Mouse (Mus musculus) lung, embryonic 15.5 days (tissue): ENCODE data around the gene Dlg5. TPM values are rescaled to one million over a fixed set of nuclear protein-coding genes. Genes with fewer than 3 reads are reported as not detected.

Experiments
- ATAC-seq: fragments of 200-750 bp; cut with Nextera tagmentation; 2 replicates; pipeline ENCODE4 v1.8.0; 2017; ENCODE audit warnings: moderate number of reproducible peaks, borderline replicate concordance; ENCODE audit not compliant: low FRiP score, low TSS enrichment; ENCODE audit errors: extremely low read depth
- H3K27ac ChIP-seq: fragments of 300-500 bp; sonication (generic); 2 replicates; pipeline ENCODE4 v1.5.1; 2015; ENCODE audit warnings: moderate library complexity, mild to moderate bottlenecking, inconsistent platforms
- H3K27me3 ChIP-seq: fragments of 300-500 bp; sonication (generic); 2 replicates; pipeline ENCODE4 v1.6.1; 2015; ENCODE audit warnings: inconsistent platforms
- H3K36me3 ChIP-seq: fragments of 300-500 bp; sonication (generic); 2 replicates; pipeline ENCODE4 v1.6.1; 2015; ENCODE audit warnings: inconsistent platforms
- H3K4me1 ChIP-seq: fragments of 300-500 bp; sonication (generic); 2 replicates; pipeline ENCODE4 v1.6.1; 2015; ENCODE audit warnings: inconsistent platforms
- H3K4me2 ChIP-seq: fragments of 300-500 bp; sonication (generic); 2 replicates; pipeline ENCODE4 v1.6.1; 2015; ENCODE audit warnings: inconsistent platforms, mild to moderate bottlenecking, moderate library complexity
- H3K4me3 ChIP-seq: fragments of 300-500 bp; sonication (generic); 2 replicates; pipeline ENCODE4 v1.5.1; 2015; ENCODE audit warnings: mild to moderate bottlenecking, inconsistent platforms
- H3K9ac ChIP-seq: fragments of 300-500 bp; sonication (generic); 2 replicates; pipeline ENCODE4 v1.6.1; 2015; ENCODE audit warnings: inconsistent platforms
- H3K9me3 ChIP-seq: fragments of 300-500 bp; sonication (generic); 2 replicates; pipeline ENCODE4 v1.6.1; 2016; ENCODE audit warnings: inconsistent platforms
- WGBS: fragments of 180-500 bp; shearing (Covaris S2); methylation state at CpG from one replicate; pipeline ENCODE4 v1.1.7; 2015; 5-methylcytosine and 5-hydroxymethylcytosine counted together
- polyA plus RNA-seq: library from polyadenylated mRNA; unstranded; fragments of >200 nt; fragmentation: Nextera tagmentation; extraction: Ambion mirVana; gene quantifications from 2 replicates; pipeline ENCODE4 v1.2.1, GENCODE M21; 2015

Gene Dlg5
- polyA plus RNA-seq, 1 experiment from 2014 or later: 12.8 TPM

DNA sequence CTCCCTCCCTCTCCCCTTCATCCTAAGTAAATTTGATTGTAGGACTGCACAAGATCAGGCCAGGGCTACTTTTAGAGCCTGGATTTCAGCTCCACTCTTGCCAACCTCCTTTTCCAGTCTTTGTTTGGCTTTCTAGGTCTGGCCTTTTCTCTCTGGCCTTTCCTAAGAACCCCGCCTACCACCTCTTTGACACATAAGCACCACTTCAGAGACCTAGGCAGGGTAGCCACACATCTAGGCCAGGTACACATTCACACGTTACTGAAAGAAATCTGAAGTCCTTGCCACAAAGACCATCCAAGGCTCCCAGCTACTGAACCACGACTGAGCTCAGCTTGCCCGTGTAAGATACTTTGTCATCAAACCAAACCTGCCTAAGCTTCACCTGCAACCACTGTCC lies 14.7 kb upstream of the Dlg5 start:
- Histone ChIP-seq H3K4me1 (peaks cover 18% of the 10 kb centered on the region), H3K36me3 (no peaks in the 10 kb centered on the region), H3K27me3 (no peaks in the 10 kb centered on the region), H3K4me3 (no peak overlapping the region), H3K9me3 (no peaks in the 10 kb centered on the region), H3K4me2 (no peak overlapping the region), H3K9ac (no peak overlapping the region), H3K27ac (no peak overlapping the region)
- WGBS: 43% methylated on average over 4 of the region's 4 CpGs
- peak; percentile 47; the same call in 1 of the 2 replicates for ATAC-seq

DNA sequence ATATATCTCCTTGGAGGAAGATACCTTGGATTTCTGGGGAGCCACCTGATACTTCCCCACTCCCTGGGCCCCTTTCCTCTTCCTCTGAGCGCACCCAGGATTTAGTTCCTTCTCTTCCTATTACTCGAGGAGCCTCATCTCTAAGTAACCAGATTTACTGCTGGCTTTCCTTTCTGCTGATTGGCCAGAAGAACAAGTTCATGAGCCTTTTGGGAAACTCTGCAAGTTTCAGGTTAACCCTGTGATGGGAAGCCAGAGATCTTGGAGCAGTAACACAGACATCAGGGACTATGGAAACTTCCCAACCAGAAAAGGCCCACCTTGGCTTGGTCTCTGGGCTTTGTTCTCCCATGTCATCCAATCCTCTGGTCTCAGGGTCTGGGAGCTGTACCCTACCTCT lies 10.2 kb upstream of the Dlg5 start:
- Histone ChIP-seq H3K4me2 (no peak overlapping the region), H3K4me1 (peaks cover 18% of the 10 kb centered on the region), H3K9ac (no peak overlapping the region), H3K9me3 (no peaks in the 10 kb centered on the region), H3K36me3 (no peaks in the 10 kb centered on the region), H3K4me3 (no peak overlapping the region), H3K27me3 (no peaks in the 10 kb centered on the region), H3K27ac (no peak overlapping the region)
- ATAC-seq: no peak
- WGBS: 56% methylated on average over 2 of the region's 2 CpGs

DNA sequence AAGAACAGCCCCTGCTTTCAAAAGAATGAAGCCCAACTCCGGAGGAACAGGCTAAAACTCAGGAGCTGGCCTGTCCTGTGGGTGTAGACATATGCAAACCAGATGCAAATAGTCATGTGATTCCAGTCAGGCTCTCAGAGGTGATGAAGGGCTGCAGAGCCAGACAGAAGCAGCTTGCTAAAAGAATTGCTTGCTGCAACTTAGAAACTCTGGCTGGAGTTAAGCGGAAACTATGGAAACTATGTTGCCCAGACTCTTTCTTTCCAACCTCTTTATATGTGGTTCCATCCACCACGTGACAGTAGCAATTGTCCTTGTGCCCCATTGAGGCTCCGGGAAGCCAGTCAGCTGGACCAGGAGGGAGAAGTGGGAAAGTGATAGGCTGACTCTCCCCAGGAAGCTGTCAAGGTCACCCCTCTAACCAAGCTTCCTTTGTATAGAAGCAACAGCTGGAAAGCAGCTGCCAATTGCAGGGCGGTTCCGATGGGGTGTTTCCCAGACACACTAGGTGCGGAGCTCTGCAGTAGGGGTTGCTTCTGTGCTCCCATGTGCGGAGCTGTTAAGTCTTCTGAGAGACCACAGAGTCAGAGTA lies 8.0 kb upstream of the Dlg5 start:
- H3K4me2 ChIP-seq: peak overlapping the region; percentile 27
- no peaks in the 10 kb centered on the region for H3K36me3 ChIP-seq
- peak overlapping the region; percentile 49 for H3K27ac ChIP-seq
- H3K9ac ChIP-seq: no peak overlapping the region
- H3K4me1 ChIP-seq: peaks cover 18% of the 10 kb centered on the region
- 1% methylated on average over 8 of the region's 8 CpGs for WGBS
- no peak overlapping the region for H3K4me3 ChIP-seq
- H3K27me3 ChIP-seq: no peaks in the 10 kb centered on the region
- peak; percentile 91; the same call in 1 of the 2 replicates for ATAC-seq
- H3K9me3 ChIP-seq: no peaks in the 10 kb centered on the region

DNA sequence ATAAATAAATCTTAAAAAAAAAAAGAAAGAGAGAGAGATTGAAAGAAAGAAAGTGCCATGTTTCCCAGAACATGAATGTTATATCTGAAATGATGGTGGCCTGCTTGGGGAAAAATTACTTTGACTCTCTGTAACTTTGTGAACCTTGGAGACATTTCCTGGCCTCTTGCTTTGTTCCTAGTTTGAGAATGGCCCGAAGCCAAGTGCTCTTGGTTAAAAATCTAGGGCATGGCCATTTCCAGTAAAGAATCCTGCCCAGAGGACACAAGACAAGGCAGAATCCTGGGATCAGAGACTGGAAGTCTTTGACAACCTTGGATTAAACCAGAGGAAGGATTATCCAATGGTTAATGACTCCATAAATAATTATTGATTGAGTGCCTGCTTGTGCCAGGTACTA lies 5.6 kb upstream of the Dlg5 start:
- Histone ChIP-seq H3K4me3 (no peak overlapping the region), H3K27ac (no peak overlapping the region), H3K4me2 (no peak overlapping the region), H3K9ac (no peak overlapping the region), H3K9me3 (no peaks in the 10 kb centered on the region), H3K27me3 (no peaks in the 10 kb centered on the region), H3K36me3 (no peaks in the 10 kb centered on the region), H3K4me1 (peaks cover 18% of the 10 kb centered on the region)
- WGBS: 77% methylated on average over 1 of the region's 1 CpGs
- ATAC-seq: no peak

DNA sequence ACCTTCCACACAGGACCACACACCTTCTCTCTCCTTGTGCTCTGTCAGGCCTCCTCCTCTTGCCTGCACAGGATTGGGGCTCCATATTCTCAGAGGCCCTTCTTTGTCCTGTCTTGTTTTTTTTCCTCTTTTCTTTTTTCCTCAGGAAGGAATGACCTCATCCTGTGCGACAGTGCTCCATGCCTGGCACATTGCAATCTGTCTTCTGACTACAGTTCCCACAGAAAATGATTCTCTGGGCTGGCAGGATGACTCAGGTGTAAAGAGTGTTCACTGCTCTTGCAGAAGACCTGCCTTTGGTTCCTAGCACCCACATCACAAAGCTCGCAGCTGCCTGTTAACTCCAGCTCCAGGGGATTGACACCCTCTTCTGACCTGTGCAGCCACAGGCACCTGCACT lies 4.2 kb upstream of the Dlg5 start:
- Histone ChIP-seq H3K4me2 (no peak overlapping the region), H3K27ac (no peak overlapping the region), H3K4me3 (no peak overlapping the region), H3K4me1 (peaks cover 23% of the 10 kb centered on the region), H3K9ac (no peak overlapping the region), H3K36me3 (no peaks in the 10 kb centered on the region), H3K27me3 (no peaks in the 10 kb centered on the region), H3K9me3 (no peaks in the 10 kb centered on the region)
- no peak for ATAC-seq
- 44% methylated on average over 2 of the region's 2 CpGs for WGBS

DNA sequence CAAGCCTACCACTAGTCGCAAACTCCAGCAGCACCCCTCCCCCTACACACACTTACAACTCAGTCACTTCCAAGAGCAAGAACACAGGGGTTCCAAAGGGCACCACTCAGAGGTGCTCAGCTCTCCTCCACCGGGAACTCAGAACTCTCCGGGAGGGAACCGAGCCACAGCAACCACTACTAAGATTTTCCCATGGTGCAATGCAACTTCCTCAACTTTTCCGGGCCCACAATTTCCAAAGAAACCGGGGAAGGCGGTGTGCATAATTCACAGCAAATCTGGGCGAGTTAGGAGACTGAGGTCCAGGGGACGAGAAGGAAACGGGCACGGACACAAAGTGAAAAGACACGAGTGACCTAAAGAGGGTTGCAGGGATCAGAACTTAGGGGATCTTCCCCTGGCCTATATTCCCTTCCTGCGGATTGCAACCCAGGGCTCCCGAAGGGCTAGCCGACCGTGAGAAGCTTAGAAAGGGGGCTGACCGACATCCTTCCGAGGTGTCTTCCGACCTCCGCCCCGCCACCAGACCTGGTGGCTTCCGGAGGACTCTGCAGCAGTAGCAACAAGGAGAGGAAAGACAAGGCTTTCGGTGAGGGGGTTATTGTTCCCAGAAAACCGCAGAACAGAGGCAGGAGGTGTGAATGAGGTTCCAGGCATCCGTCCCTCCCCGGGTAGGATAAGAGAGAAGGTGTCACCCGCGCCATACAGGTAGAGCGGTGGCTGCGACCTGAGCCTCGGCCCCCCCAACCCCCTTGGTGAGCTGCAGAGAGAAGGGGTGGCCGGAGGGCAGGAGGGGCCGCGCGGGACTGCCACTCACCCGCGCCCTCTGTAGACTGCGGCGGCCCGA lies 1.2 kb downstream of the Dlg5 start:
- Histone ChIP-seq H3K9me3 (no peaks in the 10 kb centered on the region), H3K36me3 (no peaks in the 10 kb centered on the region), H3K4me2 (peak overlapping the region; percentile 96), H3K27ac (peak overlapping the region; percentile 97), H3K4me1 (peaks cover 16% of the 10 kb centered on the region), H3K27me3 (no peaks in the 10 kb centered on the region), H3K9ac (peak overlapping the region; percentile 85), H3K4me3 (peak overlapping the region; percentile 70)
- WGBS: under 1% methylated on average over 38 of the region's 40 CpGs
- no peak; the same call in none of the 2 replicates for ATAC-seq

DNA sequence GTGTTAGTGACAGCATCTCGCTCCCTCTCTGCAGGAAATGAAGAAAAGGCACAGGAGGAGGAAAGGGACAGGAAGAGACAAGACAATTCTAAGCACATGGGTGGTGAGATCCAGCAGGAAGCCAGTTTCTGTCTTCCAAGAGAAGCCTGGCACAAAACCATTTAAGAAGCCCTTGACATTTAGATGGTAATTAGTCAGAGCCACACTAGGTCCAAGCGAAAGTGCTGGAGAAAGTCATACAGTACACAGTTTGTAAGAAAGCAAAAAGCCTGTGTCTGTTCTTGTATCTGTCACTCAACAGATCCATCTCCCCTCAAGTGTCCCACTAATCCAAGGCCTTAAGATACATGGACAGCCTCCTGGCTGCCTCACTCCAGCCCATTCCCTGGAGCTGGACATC lies 3.7 kb downstream of the Dlg5 start:
- no peak overlapping the region for H3K4me2 ChIP-seq
- H3K27ac ChIP-seq: no peak overlapping the region
- no peak overlapping the region for H3K9ac ChIP-seq
- no peaks in the 10 kb centered on the region for H3K27me3 ChIP-seq
- H3K36me3 ChIP-seq: no peaks in the 10 kb centered on the region
- H3K9me3 ChIP-seq: no peaks in the 10 kb centered on the region
- ATAC-seq: no peak
- H3K4me3 ChIP-seq: no peak overlapping the region
- 94% methylated on average over 2 of the region's 2 CpGs for WGBS
- peaks cover 22% of the 10 kb centered on the region for H3K4me1 ChIP-seq

DNA sequence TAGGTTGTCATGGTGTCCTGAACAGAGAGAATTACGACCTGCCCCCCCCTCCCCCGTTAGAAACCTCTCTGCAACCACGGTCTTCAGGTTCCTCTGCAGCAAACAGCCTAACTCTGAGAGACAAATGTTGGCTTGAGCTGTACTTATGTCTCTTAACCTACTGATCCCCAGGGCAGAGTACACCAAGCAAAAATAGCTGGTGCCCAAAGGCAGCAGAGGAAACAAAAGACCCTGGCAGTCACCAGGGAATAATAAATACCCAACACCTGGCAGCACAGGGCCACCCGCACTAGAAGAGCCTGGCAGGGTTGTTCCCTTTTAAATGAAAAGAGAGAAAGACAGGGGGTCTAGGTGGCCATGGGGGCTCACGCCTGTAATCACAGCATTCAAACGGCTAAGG lies 4.9 kb downstream of the Dlg5 start:
- Histone ChIP-seq H3K27ac (no peak overlapping the region), H3K4me3 (no peak overlapping the region), H3K27me3 (no peaks in the 10 kb centered on the region), H3K9me3 (no peaks in the 10 kb centered on the region), H3K4me1 (peaks cover 18% of the 10 kb centered on the region), H3K36me3 (no peaks in the 10 kb centered on the region), H3K9ac (no peak overlapping the region), H3K4me2 (no peak overlapping the region)
- WGBS: 75% methylated on average over 6 of the region's 6 CpGs
- no peak for ATAC-seq

DNA sequence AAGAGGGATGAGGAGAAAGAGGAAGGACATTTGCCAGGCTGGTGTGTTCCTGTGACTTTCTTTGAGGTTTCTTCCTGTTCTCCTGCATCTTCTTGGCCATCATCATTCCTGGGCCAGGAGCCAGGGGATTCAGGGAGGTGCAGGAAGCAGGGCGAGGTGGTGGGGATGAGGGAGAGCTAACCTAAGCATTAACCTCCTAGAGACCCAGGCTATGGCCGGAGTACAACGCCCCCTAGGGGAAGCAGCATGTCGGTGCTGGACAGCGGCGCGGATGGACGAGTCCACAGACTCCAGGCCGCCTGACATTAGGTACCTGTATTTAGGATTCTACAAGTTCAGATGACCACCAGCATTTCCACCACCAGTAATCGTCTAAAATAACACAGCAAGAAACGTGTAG lies 6.1 kb downstream of the Dlg5 start:
- no peak overlapping the region for H3K4me3 ChIP-seq
- H3K36me3 ChIP-seq: no peaks in the 10 kb centered on the region
- no peaks in the 10 kb centered on the region for H3K9me3 ChIP-seq
- WGBS: 68% methylated on average over 11 of the region's 11 CpGs
- H3K4me2 ChIP-seq: no peak overlapping the region
- no peak overlapping the region for H3K27ac ChIP-seq
- ATAC-seq: no peak
- peaks cover 24% of the 10 kb centered on the region for H3K4me1 ChIP-seq
- no peaks in the 10 kb centered on the region for H3K27me3 ChIP-seq
- H3K9ac ChIP-seq: no peak overlapping the region

DNA sequence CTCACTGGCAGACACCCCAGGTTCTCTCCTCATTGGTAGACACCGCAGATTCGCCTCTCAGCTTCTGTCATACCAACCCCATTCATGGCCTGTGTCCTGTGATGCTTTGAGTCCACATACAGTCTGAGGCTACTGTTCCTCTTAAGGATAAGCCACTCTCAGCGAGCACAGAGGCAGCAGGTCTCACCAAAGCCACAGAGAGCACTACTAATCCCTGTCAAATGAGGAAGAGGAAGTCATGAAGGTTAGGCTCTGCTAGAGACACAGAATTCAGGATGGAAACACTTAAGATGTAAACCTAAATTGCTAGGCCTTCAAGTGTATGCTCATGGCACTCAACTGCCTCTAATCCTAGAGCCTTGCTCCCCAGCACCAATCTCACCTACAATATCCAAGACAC lies 9.8 kb downstream of the Dlg5 start:
- Histone ChIP-seq H3K4me3 (no peak overlapping the region), H3K27ac (no peak overlapping the region), H3K4me2 (no peak overlapping the region), H3K9ac (no peak overlapping the region), H3K36me3 (no peaks in the 10 kb centered on the region), H3K27me3 (no peaks in the 10 kb centered on the region), H3K9me3 (no peaks in the 10 kb centered on the region), H3K4me1 (peaks cover 20% of the 10 kb centered on the region)
- no peak for ATAC-seq
- 85% methylated on average over 3 of the region's 3 CpGs for WGBS

DNA sequence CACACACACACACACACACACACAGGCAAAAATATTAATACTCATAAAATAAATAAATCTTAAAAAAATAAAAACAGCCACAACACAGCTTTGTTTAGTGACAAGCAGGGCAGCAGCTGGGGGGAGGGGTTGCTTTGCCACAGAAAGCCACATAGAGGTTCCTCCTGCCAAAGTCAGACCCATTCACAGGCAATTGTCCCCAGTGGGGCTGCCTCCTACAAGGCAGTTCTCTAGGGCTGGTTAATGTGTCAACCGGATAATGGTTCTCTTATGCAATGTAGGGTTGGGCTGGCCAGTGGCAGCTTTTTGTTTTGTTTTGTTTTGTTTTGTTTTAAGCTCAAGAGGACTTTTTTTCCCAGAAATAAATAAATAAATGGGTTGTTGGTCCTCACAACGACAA lies 11.3 kb downstream of the Dlg5 start:
- WGBS: 47% methylated on average over 2 of the region's 2 CpGs
- Histone ChIP-seq H3K27me3 (no peaks in the 10 kb centered on the region), H3K36me3 (no peaks in the 10 kb centered on the region), H3K4me1 (peaks cover 24% of the 10 kb centered on the region), H3K4me2 (no peak overlapping the region), H3K9me3 (no peaks in the 10 kb centered on the region), H3K4me3 (no peak overlapping the region), H3K27ac (no peak overlapping the region), H3K9ac (no peak overlapping the region)
- no peak for ATAC-seq
